Comparison of ENCODE assay signal across 28 mouse cellular contexts in genomic region chr6:94264183-94264941, GRCm38 (mm10). TPM values are rescaled to one million over a fixed set of nuclear protein-coding genes. Genes with fewer than 3 reads are reported as not detected.
DNase-seq lines count a peak whose midpoint lies in the region; ATAC-seq and TF ChIP-seq lines count a peak whose summit lies in the region.
"Had no signal": no experiment of that assay in that cellular context is flagged by ENCODE, and none has a peak within 500 bp of the region (broad histone marks: within the 10 kb centered on the region; RNA-seq: fewer than 3 reads in every experiment).

No protein-coding gene starts in this region.

- no peak for TF ChIP-seq CTCF in heart, adult 2 months (IDR thresholded peaks at IDR 0.05)
- TF ChIP-seq CTCF in liver, adult 2 months (IDR thresholded peaks at IDR 0.05; ENCODE audit: low read depth, low read length), result no peak
- no peak for TF ChIP-seq CTCF in liver, postnatal 0 days (IDR thresholded peaks at IDR 0.05; ENCODE audit: low read depth)

- WGBS in heart, embryonic 13.5 days, result 48% methylated on average over 7 of the region's 7 CpGs
- WGBS in heart, adult 2 months, result 62% methylated on average over 7 of the region's 7 CpGs
- 55% methylated on average over 7 of the region's 7 CpGs for WGBS in liver, adult 2 months
- WGBS in liver, postnatal 0 days (ENCODE audit: insufficient replicate concordance), result 80% methylated on average over 7 of the region's 7 CpGs
- 82% methylated on average over 7 of the region's 7 CpGs for WGBS in midbrain, embryonic 10.5 days

- ATAC-seq in heart, embryonic 13.5 days (ENCODE audit: extremely low read depth, insufficient number of reproducible peaks, low FRiP score, low TSS enrichment), result no peak
- no peak for ATAC-seq in liver, postnatal 0 days
- ATAC-seq: forebrain, postnatal 0 days; intestine, embryonic 16.5 days had no signal

- TF ChIP-seq EP300 in heart, adult 2 months (IDR thresholded peaks at IDR 0.05; ENCODE audit: insufficient read depth, low read depth, low read length), result no peak
- no peak for TF ChIP-seq EP300 in liver, postnatal 0 days (IDR thresholded peaks at IDR 0.05; ENCODE audit: low read depth)

- DNase-seq in heart, adult 2 months, result no peak
- peak; percentile 62 for DNase-seq in liver, adult 2 months (ENCODE audit: extremely low read depth, low read depth, low spot score)
- DNase-seq in liver, postnatal 0 days, result no peak
- peak; percentile 70 for DNase-seq in 3T3-L1 (ENCODE audit: low read depth, low spot score)
- DNase-seq in fat pad, adult 2 months (ENCODE audit: extremely low read depth, low read depth, low spot score), result peak; percentile 87
- no peak for DNase-seq in midbrain, embryonic 10.5 days (ENCODE audit: low spot score)
- no peak for DNase-seq in left cerebral cortex, adult 9 months (ENCODE audit: low spot score in 2 of 2)
- DNase-seq: adrenal gland, adult 8-10 months; cerebellum, adult 8-10 months; cerebellum, postnatal 25 days; forebrain, postnatal 0 days; gastrocnemius, postnatal 10 days; heart, postnatal 36 days; kidney, postnatal 10 days; liver; right cerebral cortex, adult 18-20 months; right cerebral cortex, postnatal 4 days had no signal

- intact Hi-C loops in heart, adult 2 months (cut with DNase I), result no loop called here

- H3K79me2 ChIP-seq in heart, adult 2 months (replicated peaks; ENCODE audit: control insufficient read depth, insufficient read depth, low read length), result peaks cover 3% of the 10 kb centered on the region; the same call in 1 of the 2 replicates
- H3K79me2 ChIP-seq in liver, adult 2 months (ENCODE audit: control insufficient read depth, insufficient read depth, low read length), result peaks cover 57% of the 10 kb centered on the region; the same call in 1 of the 2 replicates

- no peak overlapping the region for H3K4me2 ChIP-seq in heart, embryonic 13.5 days
- H3K4me2 ChIP-seq in liver, postnatal 0 days (ENCODE audit: low read depth, low read length), result no peak overlapping the region
- H3K4me2 ChIP-seq: embryonic facial prominence, embryonic 12.5 days; forebrain, embryonic 12.5 days; hindbrain, embryonic 13.5 days; liver, embryonic 15.5 days; midbrain, embryonic 12.5 days; neural tube, embryonic 12.5 days had no signal

- H3K4me1 ChIP-seq in heart, embryonic 13.5 days, result peaks cover 76% of the 10 kb centered on the region
- peaks cover 15% of the 10 kb centered on the region for H3K4me1 ChIP-seq in heart, adult 2 months (ENCODE audit: control insufficient read depth, insufficient read depth, low read length)
- peaks cover 21% of the 10 kb centered on the region for H3K4me1 ChIP-seq in liver, adult 2 months (ENCODE audit: control insufficient read depth, insufficient read depth, low read length)
- peaks cover 10% of the 10 kb centered on the region for H3K4me1 ChIP-seq in liver, postnatal 0 days (ENCODE audit: insufficient read depth)
- peaks cover 14% of the 10 kb centered on the region for H3K4me1 ChIP-seq in midbrain, embryonic 10.5 days
- H3K4me1 ChIP-seq: neural tube, embryonic 12.5 days had no signal

- TF ChIP-seq POLR2A in heart, adult 2 months (IDR thresholded peaks at IDR 0.05; ENCODE audit: insufficient read depth, low read depth, low read length), result no peak
- no peak for TF ChIP-seq POLR2A in liver, adult 2 months (IDR thresholded peaks at IDR 0.05; ENCODE audit: extremely low read depth, insufficient read depth, low read length)

- H3K27ac ChIP-seq in heart, embryonic 13.5 days (replicated peaks), result 0 out of 2 replicates have a peak overlapping the region, but pooled peaks have one; percentile 15
- H3K27ac ChIP-seq in heart, adult 2 months, result no peak overlapping the region
- H3K27ac ChIP-seq in liver, adult 2 months (replicated peaks; ENCODE audit: insufficient read depth, low read depth, low read length), result no peak overlapping the region; the same call in 1 of the 2 replicates
- no peak overlapping the region for H3K27ac ChIP-seq in liver, postnatal 0 days (ENCODE audit: low read depth)
- no peak overlapping the region for H3K27ac ChIP-seq in midbrain, embryonic 10.5 days (replicated peaks)
- H3K27ac ChIP-seq: embryonic facial prominence, embryonic 12.5 days; forebrain, embryonic 12.5 days; hindbrain, embryonic 13.5 days; liver, embryonic 15.5 days; midbrain, embryonic 12.5 days; neural tube, embryonic 12.5 days had no signal

- no peak overlapping the region for H3K9ac ChIP-seq in heart, embryonic 13.5 days
- no peak overlapping the region for H3K9ac ChIP-seq in heart, adult 2 months (ENCODE audit: low read depth, low read length)
- no peak overlapping the region for H3K9ac ChIP-seq in liver, adult 2 months (ENCODE audit: low read depth, low read length)
- no peak overlapping the region for H3K9ac ChIP-seq in liver, postnatal 0 days (replicated peaks)
- H3K9ac ChIP-seq: embryonic facial prominence, embryonic 12.5 days; forebrain, embryonic 12.5 days; forebrain, postnatal 0 days; hindbrain, embryonic 13.5 days; liver, embryonic 15.5 days; midbrain, embryonic 12.5 days; neural tube, embryonic 12.5 days had no signal

- H3K4me3 ChIP-seq in heart, embryonic 13.5 days, result no peak overlapping the region
- H3K4me3 ChIP-seq in heart, adult 2 months, result no peak overlapping the region
- no peak overlapping the region for H3K4me3 ChIP-seq in liver, adult 2 months (ENCODE audit: insufficient read depth, low read depth, low read length)
- no peak overlapping the region for H3K4me3 ChIP-seq in liver, postnatal 0 days (ENCODE audit: low read depth, low read length)
- H3K4me3 ChIP-seq in midbrain, embryonic 10.5 days, result no peak overlapping the region
- H3K4me3 ChIP-seq: embryonic facial prominence, embryonic 12.5 days; erythroblast, embryonic 14.5 days; forebrain, embryonic 12.5 days; hindbrain, embryonic 13.5 days; liver, embryonic 15.5 days; midbrain, embryonic 12.5 days; myocyte; neural tube, embryonic 12.5 days had no signal

- no peaks in the 10 kb centered on the region for H3K9me3 ChIP-seq in heart, embryonic 13.5 days
- no peaks in the 10 kb centered on the region for H3K9me3 ChIP-seq in liver, postnatal 0 days (ENCODE audit: low read length)
- H3K9me3 ChIP-seq in midbrain, embryonic 10.5 days (replicated peaks), result no peaks in the 10 kb centered on the region
- H3K9me3 ChIP-seq: embryonic facial prominence, embryonic 12.5 days; forebrain, embryonic 12.5 days; hindbrain, embryonic 13.5 days; liver, embryonic 15.5 days; midbrain, embryonic 12.5 days; neural tube, embryonic 12.5 days had no signal

- no peaks in the 10 kb centered on the region for H3K36me3 ChIP-seq in heart, embryonic 13.5 days
- H3K36me3 ChIP-seq in heart, adult 2 months (ENCODE audit: control insufficient read depth, insufficient read depth, low read length), result peaks cover 3% of the 10 kb centered on the region; the same call in 1 of the 2 replicates
- no peaks in the 10 kb centered on the region for H3K36me3 ChIP-seq in liver, adult 2 months (ENCODE audit: control insufficient read depth, insufficient read depth, low read length)
- no peaks in the 10 kb centered on the region for H3K36me3 ChIP-seq in liver, postnatal 0 days (replicated peaks; ENCODE audit: insufficient read depth, low read length)
- H3K36me3 ChIP-seq in midbrain, embryonic 10.5 days, result no peaks in the 10 kb centered on the region
- H3K36me3 ChIP-seq: embryonic facial prominence, embryonic 12.5 days; forebrain, embryonic 12.5 days; hindbrain, embryonic 13.5 days; liver, embryonic 15.5 days; midbrain, embryonic 12.5 days; neural tube, embryonic 12.5 days had no signal

- no peaks in the 10 kb centered on the region for H3K27me3 ChIP-seq in heart, embryonic 13.5 days (replicated peaks)
- H3K27me3 ChIP-seq in heart, adult 2 months (ENCODE audit: control insufficient read depth, insufficient read depth, low read length), result no peaks in the 10 kb centered on the region
- H3K27me3 ChIP-seq in liver, adult 2 months (ENCODE audit: control insufficient read depth, insufficient read depth, low read length), result no peaks in the 10 kb centered on the region
- H3K27me3 ChIP-seq in liver, postnatal 0 days (ENCODE audit: insufficient read depth, low read length), result no peaks in the 10 kb centered on the region
- H3K27me3 ChIP-seq in midbrain, embryonic 10.5 days (ENCODE audit: low read depth, poor library complexity, severe bottlenecking), result no peaks in the 10 kb centered on the region
- H3K27me3 ChIP-seq: CH12.LX; embryonic facial prominence, embryonic 12.5 days; forebrain, embryonic 12.5 days; hindbrain, embryonic 13.5 days; liver, embryonic 15.5 days; midbrain, embryonic 12.5 days; neural tube, embryonic 12.5 days had no signal

RNA-seq across cellular contexts. Expression of gene Magi1, which starts 19.4 kb away (rescaled TPM):
- 7.3 and 7.5 TPM in 2 replicates for polyA plus RNA-seq in heart, embryonic 13.5 days (2015; fragmentation: Nextera tagmentation; extraction: Ambion mirVana)
- 10 to 100 TPM; 14.0 to 16.5 TPM for total RNA-seq in heart, adult 2 months (2021)
- polyA plus RNA-seq in heart, adult 2 months (2012; rRNA removed), result 4.1 and 5.8 TPM in 2 replicates
- 17.4 and 17.7 TPM in 2 replicates for total RNA-seq in liver, adult 2 months (2014; rRNA removed)
- 4.4 and 4.9 TPM in 2 replicates for polyA plus RNA-seq in liver, adult 2 months (2012; rRNA removed)
- 1.2 and 1.9 TPM in 2 replicates for polyA plus RNA-seq in liver, postnatal 0 days (2015; fragmentation: Nextera tagmentation; extraction: Ambion mirVana)
- 19.4 and 29.7 TPM in 2 replicates for polyA plus RNA-seq in midbrain, embryonic 10.5 days (2016; fragmentation: Nextera tagmentation; extraction: Ambion mirVana)
- total RNA-seq: CH12.LX had no signal

Comparison
In these comparisons a context has a peak if more than half of its experiments do, and no peak if none do; other contexts are left out.
1. DNase-seq: peak in liver, adult 2 months (single experiment), 3T3-L1 (single experiment) and fat pad, adult 2 months (single experiment); none in heart, adult 2 months (0 of 2), liver, postnatal 0 days (single experiment), midbrain, embryonic 10.5 days (single experiment) and left cerebral cortex, adult 9 months (0 of 2).